Mouse (Mus musculus) urinary bladder, postnatal 25 days (tissue): ENCODE data around the gene Btg3.

ENCODE experiments used
- DNase-seq: peaks from one replicate; pipeline ENCODE4 v3.0.0; 2022; ENCODE audit warnings: low spot score

Btg3 gene

DNA sequence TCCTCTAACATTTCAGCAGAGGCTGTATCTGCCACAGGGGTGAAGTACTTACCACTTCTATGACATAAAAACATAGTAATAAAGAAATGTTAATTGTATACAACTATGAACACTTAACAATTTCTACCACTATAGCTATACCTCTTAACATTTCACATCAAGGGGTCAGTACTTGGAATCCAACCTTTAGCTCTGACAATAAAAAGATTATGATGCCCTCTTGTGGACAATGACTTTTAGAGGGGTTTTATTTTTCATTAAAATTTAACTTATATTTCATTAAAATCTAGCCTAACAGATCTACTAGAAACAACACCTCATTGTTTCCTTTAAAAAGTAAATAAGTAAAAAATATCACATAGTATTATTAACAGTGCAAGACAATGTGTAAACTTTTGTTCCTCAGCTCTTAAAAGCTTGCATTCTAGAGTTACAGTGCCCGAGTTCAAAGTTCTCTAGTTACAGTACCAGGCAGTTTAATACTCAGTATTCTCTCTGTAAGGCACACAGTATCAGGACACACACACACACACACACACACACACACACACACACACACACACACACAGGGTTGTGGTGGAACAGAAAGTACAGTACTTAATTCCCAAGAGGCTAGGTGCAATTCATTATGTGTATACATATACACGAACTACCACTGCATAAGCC lies 30.2 kb downstream of the Btg3 start:
- DNase-seq, result no peak

DNA sequence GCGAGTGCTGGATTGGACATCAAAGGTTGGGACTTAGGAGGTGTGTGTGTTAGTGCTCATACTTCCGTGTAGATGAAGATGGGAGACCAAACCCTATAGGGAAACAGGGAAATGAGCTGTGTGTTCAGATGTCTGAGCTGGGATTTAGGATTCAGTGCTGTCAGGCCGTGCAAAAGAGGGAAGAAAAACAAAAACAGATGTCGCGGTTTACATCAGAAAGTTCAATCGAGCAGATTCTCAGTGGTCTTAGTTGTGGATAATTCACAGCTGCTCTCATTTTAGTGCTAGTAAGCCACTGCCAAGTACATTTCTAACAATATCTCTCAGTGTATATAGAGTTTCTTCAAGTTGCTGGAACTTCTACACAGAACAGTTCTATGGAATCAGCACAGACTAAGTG lies 33.2 kb downstream of the Btg3 start:
- DNase-seq, result no peak

DNA sequence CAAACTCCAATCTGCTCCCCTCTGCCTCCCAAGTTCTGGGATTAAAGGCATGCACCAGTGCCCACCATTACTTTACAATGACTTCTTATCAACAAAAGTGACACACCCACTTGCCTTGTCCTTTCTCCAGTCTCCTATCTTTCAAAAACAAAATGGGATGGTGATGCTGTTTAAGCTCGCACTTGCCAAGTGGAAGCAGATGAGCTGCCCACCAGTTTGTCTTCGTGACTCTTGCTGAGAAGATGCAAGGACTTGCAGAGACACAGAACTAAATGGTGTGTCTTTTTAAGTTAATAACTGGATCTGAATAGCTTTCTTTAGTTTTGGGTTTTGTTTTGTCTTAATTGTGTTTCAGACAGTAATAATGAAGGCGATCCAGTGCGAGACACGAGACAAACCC lies 34.2 kb downstream of the Btg3 start:
- DNase-seq, result no peak

DNA sequence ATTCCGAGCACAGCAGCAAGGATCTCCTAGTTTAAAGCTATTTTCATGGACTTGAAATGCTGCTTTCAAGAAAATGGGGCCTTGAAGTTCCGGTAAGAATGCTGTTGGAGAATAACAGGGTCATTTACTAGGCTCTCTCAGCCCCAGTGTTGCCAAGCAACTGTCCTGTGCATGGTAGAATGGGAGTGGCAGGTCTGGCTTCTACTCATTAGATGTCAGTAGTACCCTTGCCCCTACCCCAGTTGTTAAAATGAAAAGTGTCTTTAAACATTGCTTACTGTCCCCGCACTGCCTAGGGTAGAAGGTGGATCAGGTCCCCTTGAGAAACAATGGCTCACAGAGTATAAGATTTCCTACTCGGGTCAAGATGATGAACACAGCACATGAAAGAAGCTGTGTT lies 35.6 kb downstream of the Btg3 start:
- DNase-seq, result no peak

DNA sequence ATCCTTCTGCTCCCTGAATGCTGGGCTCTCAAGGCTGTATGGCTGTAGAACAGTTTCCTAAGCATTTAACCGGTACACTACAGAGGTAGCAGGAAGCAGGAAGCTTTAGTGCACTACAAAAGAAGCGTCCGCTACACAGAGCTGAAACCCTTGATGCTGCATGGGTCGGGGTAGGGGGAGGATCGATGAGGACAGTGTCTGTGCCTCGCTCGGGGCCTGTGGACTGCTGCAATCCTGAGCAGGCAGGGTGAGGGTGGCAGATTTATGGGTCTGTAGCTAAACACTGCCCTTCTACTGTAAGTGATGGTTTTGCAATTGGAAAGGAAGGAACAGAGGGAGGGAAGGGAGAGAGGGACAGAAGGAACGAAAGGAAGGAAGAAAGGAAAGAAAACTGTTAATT lies 39.8 kb downstream of the Btg3 start:
- DNase-seq, result no peak

DNA sequence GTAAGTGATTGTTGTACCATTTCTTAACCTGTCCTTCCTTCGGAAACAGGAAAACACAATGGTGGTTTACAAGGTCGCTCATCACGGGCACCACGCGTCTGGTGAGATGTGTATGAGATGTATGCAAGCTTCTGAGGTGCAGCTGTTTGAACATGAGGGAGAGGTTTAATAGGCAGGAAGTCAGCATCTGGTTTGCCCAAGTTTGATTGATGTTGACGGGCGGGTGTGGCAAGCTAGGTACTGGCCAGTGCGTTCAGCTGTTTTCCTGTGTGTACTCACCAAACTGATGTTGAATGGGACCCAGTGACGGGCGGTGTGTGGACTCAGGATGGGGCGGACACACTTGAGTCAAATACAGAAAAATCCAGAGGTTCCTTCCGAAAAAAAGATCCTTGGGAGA lies 49.0 kb downstream of the Btg3 start:
- no peak for DNase-seq

DNA sequence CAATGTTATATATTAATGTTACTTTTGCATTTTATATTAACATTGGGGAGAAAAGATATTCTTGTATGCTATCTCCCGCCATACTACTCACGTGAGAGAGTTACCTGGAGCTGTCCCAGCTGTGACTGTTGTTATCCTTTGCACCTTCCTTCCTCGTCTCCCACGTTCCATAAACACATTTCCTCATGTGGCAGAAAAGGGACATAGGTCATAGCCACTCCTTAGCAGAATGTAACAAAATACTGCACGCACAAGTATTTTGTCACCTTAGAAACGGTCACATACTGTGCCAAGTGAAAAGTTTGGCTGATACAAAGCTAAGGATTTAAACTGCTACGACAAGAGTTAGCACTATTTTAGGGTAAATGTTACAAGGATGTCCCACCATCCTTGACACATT lies 49.4 kb downstream of the Btg3 start:
- no peak for DNase-seq

DNA sequence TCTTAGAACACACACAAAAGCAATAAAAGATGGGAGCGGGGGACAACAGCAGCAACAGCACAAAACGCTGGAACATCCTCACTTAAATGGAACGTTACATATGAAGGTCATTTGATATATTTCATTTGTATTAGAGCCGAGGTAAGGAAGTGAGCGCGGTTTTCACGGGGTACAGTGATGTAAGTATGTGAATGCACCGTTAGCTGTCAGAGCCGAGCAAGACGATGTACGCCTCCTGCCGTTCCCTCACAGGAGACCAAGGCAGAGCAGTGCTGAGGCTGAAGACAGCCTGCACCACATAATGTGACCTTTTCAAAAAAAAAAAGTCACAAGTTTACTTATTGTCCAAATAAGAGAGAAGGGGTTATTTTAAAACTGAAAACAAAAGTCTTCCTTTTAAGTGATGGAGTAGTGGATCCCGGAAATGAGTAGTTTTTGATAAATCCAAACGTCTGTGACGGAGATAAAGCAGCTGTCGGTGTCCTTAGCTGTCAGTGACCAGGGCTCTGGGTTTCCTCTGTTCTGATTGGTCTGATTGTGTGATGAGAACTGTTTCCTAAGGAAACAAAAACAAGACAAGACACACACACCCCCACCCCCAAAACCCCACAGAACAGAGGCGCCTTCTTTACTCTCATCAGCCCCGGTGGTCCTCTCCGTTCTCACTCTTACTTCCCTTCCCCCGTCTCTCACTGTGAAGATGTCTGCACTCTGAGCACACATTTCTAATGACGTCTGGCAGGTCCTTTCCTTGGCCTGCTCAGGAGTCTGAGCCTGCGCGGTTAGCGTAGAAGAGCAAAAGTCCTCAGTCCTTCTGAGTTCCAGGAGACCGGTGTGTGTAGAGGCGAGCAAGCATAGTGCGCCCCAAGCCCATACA lies 50.8 kb downstream of the Btg3 start:
- no peak for DNase-seq

DNA sequence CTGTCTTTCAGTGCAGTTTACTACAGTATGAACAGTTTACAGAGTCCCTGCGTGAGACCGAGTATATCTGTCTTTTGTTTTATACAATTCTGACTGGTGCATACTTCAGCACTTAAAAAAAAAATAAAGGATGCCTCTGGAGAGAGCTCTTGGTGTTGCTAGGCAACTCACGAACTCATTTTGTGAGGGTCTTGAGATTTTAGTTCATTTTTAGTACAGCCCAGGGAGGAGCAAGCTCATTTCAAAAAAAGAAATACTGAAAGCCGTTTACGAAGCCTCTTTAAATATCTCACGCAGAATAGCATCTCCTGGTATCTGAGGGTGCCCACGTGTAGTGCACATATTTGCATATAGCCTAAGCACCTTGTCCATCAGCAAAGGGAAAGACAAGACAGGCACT lies 54.9 kb downstream of the Btg3 start:
- DNase-seq, result no peak

DNA sequence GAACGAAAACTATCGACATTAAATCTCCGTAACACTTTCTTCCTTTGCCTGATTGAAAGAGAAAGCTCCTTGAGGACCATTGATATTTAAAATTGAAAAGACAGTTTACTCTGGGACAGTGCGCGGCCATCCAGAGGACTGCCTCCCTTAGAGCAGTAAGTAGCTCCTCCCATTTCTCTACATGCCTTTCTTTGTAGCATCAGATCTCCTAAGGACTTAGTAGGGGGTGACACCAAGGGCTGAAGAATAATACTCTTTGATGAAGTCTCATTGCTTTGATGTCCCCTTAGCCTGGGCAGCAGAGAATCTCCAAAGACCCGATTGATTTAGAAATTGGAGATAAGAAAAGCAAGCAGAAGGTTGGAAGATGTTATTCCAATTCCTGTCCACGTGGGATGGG lies 55.4 kb downstream of the Btg3 start:
- DNase-seq, result no peak

DNA sequence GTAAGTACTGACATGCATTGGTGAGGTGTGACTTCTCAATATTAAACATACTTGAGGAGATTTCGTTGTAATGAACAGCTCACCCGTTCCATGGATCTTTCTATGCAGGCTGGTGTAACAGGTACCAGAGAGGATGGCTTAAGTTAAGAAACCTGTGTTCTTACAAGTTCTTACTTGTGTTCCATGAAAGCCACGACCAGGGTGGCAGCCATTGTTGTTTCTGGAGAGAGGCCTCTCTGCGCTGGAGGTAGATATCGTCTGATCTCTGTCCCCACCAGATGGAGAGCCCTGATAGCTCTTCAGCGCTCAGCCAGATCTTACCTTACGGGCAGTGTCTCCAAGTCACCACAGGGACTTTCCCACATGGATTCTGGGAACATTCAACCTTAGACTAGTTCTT lies 57.3 kb downstream of the Btg3 start:
- DNase-seq, result no peak

DNA sequence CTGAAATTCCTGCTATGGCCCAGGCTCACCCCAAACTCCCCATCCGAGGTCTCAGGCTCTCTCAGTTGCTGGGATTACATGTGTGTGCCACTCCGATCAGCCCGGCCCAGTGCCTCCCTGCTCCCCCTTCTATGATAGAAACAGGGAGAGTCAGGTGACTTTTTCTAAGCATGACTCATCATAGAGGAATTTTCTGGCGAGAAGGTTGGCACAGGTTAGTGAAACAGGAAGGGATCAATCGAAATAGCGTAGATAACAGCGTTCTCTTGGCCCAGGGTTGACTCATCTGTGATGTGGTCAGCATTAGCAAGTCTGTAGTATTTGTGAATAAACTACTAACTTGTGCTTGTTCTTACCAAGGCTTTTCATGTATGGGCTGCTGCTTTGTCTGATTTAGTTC lies 59.0 kb downstream of the Btg3 start:
- peak; percentile 7 for DNase-seq

DNA sequence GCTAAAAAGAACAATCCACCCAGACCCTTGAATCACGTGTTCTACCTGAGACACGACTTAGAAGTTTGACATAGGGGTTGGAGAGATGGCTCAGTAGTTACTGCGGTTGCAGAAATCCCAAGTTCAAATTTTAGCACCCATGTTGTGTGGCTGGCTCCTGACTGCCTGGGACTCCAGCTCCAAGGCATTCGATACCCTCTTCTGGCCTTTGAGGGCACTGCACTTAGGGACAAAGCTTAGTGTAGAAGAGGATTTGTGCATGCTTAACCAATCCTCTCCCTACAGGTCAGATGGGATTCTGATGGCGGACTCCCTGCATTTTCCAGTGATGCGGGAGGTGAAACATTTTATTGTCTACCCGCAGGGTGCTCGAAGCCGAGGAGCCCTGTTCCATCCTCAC lies 60.1 kb downstream of the Btg3 start:
- peak; percentile 39 for DNase-seq

DNA sequence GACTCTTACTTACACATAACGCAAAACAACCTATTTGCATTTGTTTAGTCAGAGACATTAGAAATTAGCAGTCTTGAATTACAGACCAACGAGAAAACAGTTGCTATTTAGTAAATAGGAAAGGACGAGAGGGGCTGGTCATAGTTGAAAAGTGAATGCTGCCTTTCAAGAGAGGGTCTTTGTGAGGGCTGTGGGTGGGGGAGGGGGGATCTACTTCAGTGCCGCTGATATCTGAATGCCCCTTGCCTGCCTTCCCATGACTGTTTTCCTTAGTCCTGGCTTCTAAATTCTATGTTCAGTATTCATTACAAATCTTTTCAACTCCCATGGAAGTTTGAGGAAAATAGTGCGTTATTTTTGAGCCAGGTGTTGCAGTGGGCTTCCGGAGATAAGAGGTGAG lies 63.0 kb downstream of the Btg3 start:
- no peak for DNase-seq

DNA sequence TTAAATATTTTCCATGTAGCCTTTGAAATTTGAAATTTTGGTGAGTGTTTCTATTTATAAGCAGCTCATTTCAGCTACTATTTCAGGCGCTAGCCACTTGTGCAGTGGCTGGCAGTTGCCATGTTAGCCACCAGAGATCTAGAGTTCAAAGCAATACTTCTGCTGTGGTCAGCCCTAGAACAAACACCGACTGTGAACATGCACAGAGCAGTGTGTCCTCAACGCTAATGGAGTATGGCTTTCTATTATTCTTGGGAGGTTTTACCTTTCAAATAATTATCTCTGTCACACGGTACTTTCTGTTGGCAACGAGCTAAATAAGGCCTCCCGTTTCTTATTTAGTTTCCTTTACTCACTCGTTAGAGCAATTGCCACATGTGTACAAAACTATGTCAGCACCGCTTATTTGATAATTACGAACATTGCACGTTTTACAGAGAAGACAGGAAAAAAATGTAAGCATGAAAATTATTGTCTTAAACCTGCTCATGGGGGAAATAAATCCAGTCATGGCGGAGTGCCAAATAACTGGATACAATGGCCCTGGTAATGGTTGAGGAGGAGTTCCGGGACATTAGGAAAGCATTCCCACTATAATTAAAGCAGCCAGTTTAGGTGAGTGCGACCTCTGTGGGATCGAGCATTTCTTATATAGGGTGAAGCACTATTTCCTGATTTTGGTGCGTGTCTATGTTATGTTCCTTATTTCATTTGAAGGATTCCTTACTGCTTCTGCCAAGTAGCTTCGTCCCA lies 63.7 kb downstream of the Btg3 start:
- DNase-seq, result no peak

DNA sequence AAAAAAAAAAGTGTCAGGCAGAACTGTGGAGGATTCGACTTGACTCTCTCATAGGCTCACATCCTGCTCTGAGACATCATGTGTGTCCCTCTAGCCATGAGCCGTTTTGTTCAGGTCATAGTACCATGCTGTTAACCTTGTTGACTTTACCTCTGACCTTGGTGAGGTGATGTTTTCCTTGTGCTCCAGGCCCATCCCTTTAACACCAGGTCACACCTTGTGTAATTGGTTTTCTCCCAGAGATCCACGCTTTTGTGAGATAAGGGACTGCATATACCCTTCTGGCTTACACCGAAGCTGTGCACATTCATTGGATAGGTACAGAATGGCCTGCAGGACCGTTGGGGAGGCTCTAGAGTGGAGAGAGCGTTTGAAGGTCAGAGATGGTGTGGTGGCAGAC lies 67.7 kb downstream of the Btg3 start:
- DNase-seq, result no peak

DNA sequence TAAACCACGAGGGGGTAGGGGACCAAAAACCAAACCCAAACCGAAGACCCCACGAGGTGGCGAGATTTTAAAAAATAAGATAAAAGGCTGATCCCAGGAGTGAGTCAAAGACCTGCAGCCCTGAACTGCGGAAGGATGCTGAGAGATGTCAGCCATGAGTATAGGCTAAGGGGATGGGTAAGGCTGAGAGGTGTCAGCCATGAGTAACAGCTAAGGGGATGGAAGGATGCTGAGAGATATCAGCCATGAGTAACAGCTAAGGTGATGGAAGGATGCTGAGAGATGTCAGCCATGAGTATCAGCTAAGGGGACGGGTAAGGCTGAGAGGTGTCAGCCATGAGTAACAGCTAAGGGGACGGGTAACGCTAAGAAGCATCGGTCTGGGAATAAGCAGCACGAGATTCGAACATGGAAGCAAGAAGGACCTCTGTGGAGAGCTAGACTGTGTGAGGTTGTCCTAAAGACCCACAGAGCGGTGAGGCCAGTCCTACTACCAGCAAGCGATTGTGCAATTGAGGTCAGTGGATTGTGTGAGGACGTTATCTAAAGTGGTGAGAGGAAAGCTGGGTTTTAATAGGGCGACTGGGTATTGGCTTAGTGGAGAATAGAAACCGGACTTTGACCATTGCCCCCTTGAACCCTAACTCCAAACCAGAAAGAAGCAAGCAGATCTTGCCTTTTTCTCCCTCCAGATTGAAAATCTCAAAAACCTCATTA lies 69.4 kb downstream of the Btg3 start:
- DNase-seq, result no peak

DNA sequence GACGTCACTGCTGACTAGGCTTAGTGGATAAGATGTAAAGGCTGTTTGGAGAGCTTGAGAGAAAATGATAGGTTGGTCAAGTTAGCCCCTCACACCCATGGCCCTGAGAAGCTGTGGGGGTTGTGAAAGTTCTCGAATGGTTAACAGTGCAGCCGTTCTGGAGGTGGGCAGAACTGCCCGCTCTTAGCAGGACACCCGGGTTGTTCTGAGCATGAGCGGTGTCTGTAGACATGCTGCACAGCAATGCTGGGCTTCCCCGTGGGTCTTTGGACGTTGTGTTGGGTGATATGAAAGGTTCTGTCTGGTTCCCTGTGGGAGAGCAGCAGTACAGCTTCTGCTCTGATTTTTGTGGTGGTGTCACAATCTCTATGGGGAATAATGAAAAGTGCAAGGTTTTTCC lies 70.4 kb downstream of the Btg3 start:
- no peak for DNase-seq

DNA sequence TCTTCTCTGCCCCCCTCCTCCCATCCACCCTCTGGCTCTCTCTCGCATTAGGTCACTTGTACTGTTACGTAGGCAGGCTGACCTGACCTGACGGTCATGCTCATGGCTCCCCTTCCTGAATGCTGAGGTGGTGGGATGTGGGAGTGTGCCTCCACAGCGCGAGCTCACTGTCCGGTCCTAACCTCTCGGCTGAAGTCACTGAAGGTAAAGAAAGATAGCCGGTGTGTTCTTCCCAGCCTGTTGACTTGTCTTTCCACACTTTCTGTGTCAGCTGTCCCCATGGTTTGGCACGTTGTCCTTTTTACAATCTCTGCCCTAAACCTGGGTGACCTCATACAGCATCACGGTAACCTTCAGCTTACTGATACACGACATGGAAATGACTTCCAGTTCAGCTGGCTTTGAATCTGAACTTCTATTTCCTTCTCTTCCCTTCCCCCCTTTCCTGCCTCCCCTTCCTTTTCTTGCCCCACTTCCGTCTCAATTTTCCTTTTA lies 71.3 kb downstream of the Btg3 start:
- DNase-seq, result no peak

DNA sequence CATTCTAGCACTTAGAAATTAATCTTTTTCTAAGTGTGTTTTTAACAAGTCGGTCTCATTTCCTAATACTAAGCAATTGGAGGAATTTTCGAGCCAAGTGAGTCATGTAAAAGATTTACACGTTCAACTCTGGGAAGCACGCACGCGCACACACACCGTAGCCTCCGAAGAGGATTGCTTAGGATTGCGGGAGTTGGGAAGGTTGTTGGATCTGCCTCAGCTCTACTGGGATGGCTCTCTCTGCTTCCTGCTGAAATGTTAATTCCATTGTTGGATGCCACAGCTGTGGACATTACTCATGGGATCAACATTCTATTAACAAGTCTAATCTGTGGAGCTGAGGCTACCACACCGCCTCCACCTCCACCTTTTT lies 74.3 kb downstream of the Btg3 start:
- DNase-seq, result peak; percentile 32

DNA sequence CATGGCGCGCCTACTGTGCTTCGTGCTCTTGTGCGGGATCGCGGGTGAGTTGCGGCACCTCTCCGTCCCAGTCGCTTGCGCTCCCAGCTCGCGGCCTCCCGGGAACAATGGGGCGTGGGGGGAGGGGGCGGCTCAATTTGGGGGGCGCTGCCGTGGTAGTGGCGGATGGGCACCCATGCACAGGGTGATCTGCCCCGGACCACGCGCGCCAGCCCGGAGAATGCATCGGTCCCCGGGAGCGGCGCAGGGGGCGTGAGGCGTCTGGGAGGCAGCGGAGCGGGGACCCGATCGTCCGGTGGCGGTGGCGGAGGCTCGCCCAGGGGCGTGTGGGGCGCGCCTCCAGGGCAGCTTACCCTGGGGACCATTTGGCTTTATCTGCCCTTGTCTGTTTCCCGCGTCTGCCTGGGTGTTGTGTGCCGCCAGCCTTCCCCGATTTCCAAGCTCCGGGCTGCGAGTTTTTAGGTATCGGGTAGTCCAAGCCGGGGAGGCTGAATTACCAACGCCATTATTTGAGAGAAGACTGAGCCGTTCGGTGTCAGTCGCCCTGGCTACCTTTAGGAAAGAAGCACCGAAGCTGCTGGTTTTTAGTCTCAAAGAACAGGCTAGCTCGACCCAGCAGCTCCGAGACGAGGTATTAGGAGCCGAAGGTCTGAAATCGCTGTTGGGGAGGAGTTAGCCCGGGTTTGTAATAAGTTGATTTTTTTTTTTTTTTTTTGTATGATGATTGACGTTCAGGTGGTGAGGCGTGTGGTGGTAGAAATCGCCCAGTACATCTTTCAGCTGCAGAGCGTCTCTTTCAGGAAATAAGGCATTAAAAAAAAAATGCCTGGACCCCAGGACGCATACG lies 74.9 kb downstream of the Btg3 start:
- DNase-seq, result no peak
